Comparison of ENCODE assay signal across 15 mouse cellular contexts in the genomic region with DNA sequence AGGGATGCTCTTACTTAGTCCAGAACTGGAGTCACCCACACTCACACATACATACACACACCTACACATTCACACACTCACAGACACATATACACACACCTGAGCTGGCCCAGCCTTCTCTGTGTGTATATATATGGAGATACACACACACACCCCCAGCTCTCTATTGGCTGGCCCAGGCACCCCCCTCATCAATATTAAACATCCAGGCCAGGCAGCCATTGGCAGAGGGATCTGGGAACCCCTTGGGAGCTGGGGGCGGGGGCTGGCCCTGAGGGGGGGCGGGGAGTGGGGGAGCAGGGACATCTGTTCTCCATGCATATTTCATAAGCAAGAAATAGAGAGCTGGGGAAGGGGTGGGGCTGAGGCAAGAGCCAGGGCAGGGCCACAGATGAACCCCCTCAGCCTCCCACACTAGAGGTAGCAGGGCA. TPM values are rescaled to one million over a fixed set of nuclear protein-coding genes. Genes with fewer than 3 reads are reported as not detected.
A peak's percentile ranks its signal among the peaks of the same experiment; 100 is the strongest.
DNase-seq lines count a peak whose midpoint lies in the region; ATAC-seq lines count a peak whose summit lies in the region.
"Had no signal": no experiment of that assay in that cellular context is flagged by ENCODE, and none has a peak within 500 bp of the region (broad histone marks: within the 10 kb centered on the region; RNA-seq: fewer than 3 reads in every experiment).

Gene Nhlh1, minus strand, starts transcription at position 83 of the 431 bp plus-strand sequence.

- peak within 1 kb of the TSS; percentile 22; the same call in 1 of the 2 replicates for H3K9ac ChIP-seq in forebrain, embryonic 15.5 days (replicated peaks)
- peak within 1 kb of the TSS; percentile 35 for H3K9ac ChIP-seq in midbrain, embryonic 11.5 days (ENCODE audit: low read length)
- H3K9ac ChIP-seq: liver, embryonic 13.5 days had no signal

- H3K36me3 ChIP-seq in forebrain, embryonic 15.5 days: no peaks in the 10 kb centered on the region
- no peaks in the 10 kb centered on the region for H3K36me3 ChIP-seq in midbrain, embryonic 11.5 days (ENCODE audit: control insufficient read depth, insufficient read depth, low read length)
- H3K36me3 ChIP-seq: liver, embryonic 13.5 days had no signal

- H3K4me2 ChIP-seq in forebrain, embryonic 15.5 days (replicated peaks): peak within 1 kb of the TSS; percentile 37
- peak within 1 kb of the TSS; percentile 65 for H3K4me2 ChIP-seq in midbrain, embryonic 11.5 days
- H3K4me2 ChIP-seq: liver, embryonic 13.5 days had no signal

- ATAC-seq in forebrain, embryonic 15.5 days (replicated peaks): peak; percentile 79
- ATAC-seq in midbrain, embryonic 11.5 days (ENCODE audit: low FRiP score): peak; percentile 82

- H3K4me1 ChIP-seq in forebrain, embryonic 15.5 days: peaks cover 67% of the 10 kb centered on the region
- peaks cover 37% of the 10 kb centered on the region for H3K4me1 ChIP-seq in midbrain, embryonic 11.5 days (ENCODE audit: control insufficient read depth, insufficient read depth, low read length)

- peak; percentile 56 to 71 for DNase-seq in cerebellum, postnatal 14 days
- no peak for DNase-seq in cerebellum, adult 11 months
- peak; percentile 40 for DNase-seq in brain, adult 2 months (ENCODE audit: low read depth, low spot score)
- peak; percentile 86 for DNase-seq in midbrain, embryonic 11.5 days (ENCODE audit: low spot score, missing footprints)
- DNase-seq in heart, postnatal 4 days: no peak
- DNase-seq in urinary bladder, adult 18-20 months (ENCODE audit: low spot score in 2 of 2): no peak
- no peak for DNase-seq in heart, adult 8-10 months (ENCODE audit: low spot score)
- DNase-seq: gastrocnemius, postnatal 36 days; liver, embryonic 13.5 days; thymus, postnatal 25 days had no signal

- peak within 1 kb of the TSS; percentile 30 for H3K4me3 ChIP-seq in forebrain, embryonic 15.5 days
- H3K4me3 ChIP-seq in midbrain, embryonic 11.5 days (ENCODE audit: low read depth, low read length): peak within 1 kb of the TSS; percentile 39
- H3K4me3 ChIP-seq: erythroblast, embryonic 14.5 days; liver, embryonic 13.5 days had no signal

- H3K27me3 ChIP-seq in forebrain, embryonic 15.5 days: 0 out of 2 replicates have a peak, but pooled peaks cover 7% of the 10 kb centered on the region
- peaks cover 13% of the 10 kb centered on the region for H3K27me3 ChIP-seq in midbrain, embryonic 11.5 days (ENCODE audit: control insufficient read depth, insufficient read depth, low read length)

- 11% methylated on average over 2 of the region's 2 CpGs for WGBS in forebrain, embryonic 15.5 days
- WGBS in midbrain, embryonic 11.5 days: 28% methylated on average over 2 of the region's 2 CpGs

- no peaks in the 10 kb centered on the region for H3K9me3 ChIP-seq in forebrain, embryonic 15.5 days
- no peaks in the 10 kb centered on the region for H3K9me3 ChIP-seq in midbrain, embryonic 11.5 days (ENCODE audit: control insufficient read depth, low read length)
- H3K9me3 ChIP-seq: liver, embryonic 13.5 days had no signal

- peak within 1 kb of the TSS; percentile 74 for H3K27ac ChIP-seq in forebrain, embryonic 15.5 days (replicated peaks)
- H3K27ac ChIP-seq in midbrain, embryonic 11.5 days (ENCODE audit: low read depth, low read length): peak within 1 kb of the TSS; percentile 79
- H3K27ac ChIP-seq: liver, embryonic 13.5 days; macrophage had no signal

RNA-seq across cellular contexts. Expression of gene Nhlh1, which starts in this region (rescaled TPM):
- polyA plus RNA-seq in forebrain, embryonic 15.5 days (2015; fragmentation: Nextera tagmentation; extraction: Ambion mirVana): 3.9 and 4.6 TPM in 2 replicates
- 10.7 and 11.0 TPM in 2 replicates for polyA plus RNA-seq in midbrain, embryonic 11.5 days (2014; fragmentation: Nextera tagmentation; extraction: Ambion mirVana)
- not detected for total RNA-seq in heart, postnatal 4 days (2021)
- not detected for total RNA-seq in heart, adult 8-10 months (2022)
- total RNA-seq: ES-E14; gastrocnemius, postnatal 36 days had no signal
- polyA plus RNA-seq: erythroblast, embryonic 14.5 days; liver, embryonic 13.5 days; macrophage; spleen, adult 2 months had no signal

Comparison
In these comparisons a context has a peak if more than half of its experiments do, and no peak if none do; other contexts are left out.
1. DNase-seq: peak in cerebellum, postnatal 14 days (2 of 2), brain, adult 2 months (single experiment) and midbrain, embryonic 11.5 days (single experiment); none in cerebellum, adult 11 months (single experiment), heart, postnatal 4 days (single experiment), urinary bladder, adult 18-20 months (0 of 2) and heart, adult 8-10 months (single experiment).